Mouse (Mus musculus): ENCODE measurements at regions not wholly inside any gene's neighbourhood (a gene's known extent, or its start where the extent isn't known, plus 50 kb on each side); places are given as distances from the start of the nearest gene placed in this dataset.

GRCm38 (mm10) chr6:107004406-107005120 lies 204.7 kb upstream of the Crbn start:
- Histone ChIP-seq H3K79me2 (ENCODE audit: control insufficient read depth, insufficient read depth, low read length, poor library complexity) (no peaks in the 10 kb centered on the region), H3K9me3 (replicated peaks; ENCODE audit: insufficient read depth, low read length) (no peaks in the 10 kb centered on the region), H3K9ac (ENCODE audit: control insufficient read depth, low read depth, low read length, poor library complexity, severe bottlenecking) (no peak overlapping the region), H3K36me3 (ENCODE audit: control insufficient read depth in 1 of 2, insufficient read depth in 2 of 2, low read length in 2 of 2) (no peaks in the 10 kb centered on the region), H3K27ac (ENCODE audit: control insufficient read depth, low read depth, low read length) (no peak overlapping the region), H3K4me3 (ENCODE audit: control insufficient read depth in 1 of 2, insufficient read depth in 1 of 2, low read depth in 2 of 2, low read length in 2 of 2) (no peak overlapping the region), H3K27me3 (ENCODE audit: control insufficient read depth in 1 of 2, insufficient read depth in 2 of 2, low read length in 2 of 2) (no peaks in the 10 kb centered on the region), H3K4me1 (ENCODE audit: control insufficient read depth in 1 of 2, insufficient read depth in 2 of 2, low read length in 2 of 2) (no peaks in the 10 kb centered on the region)
- no peak for DNase-seq (ENCODE audit: low read depth, low spot score)
- TF ChIP-seq MAZ (IDR thresholded peaks at IDR 0.05; ENCODE audit: low read depth, low read length) (no peak), ZNF384 (IDR thresholded peaks at IDR 0.05; ENCODE audit: low read depth, low read length) (no peak), UBTF (IDR thresholded peaks at IDR 0.05; ENCODE audit: borderline replicate concordance, insufficient read depth, low read depth, low read length) (no peak), SMC3 (IDR thresholded peaks at IDR 0.05; ENCODE audit: low read depth, low read length) (no peak), GABPA (IDR thresholded peaks at IDR 0.05; ENCODE audit: low read depth, low read length) (no peak)

GRCm38 (mm10) chr6:107010785-107011184 lies 210.9 kb upstream of the Crbn start:
- TF ChIP-seq SMC3 (IDR thresholded peaks at IDR 0.05; ENCODE audit: low read depth, low read length) (no peak), USF1 (IDR thresholded peaks at IDR 0.05; ENCODE audit: low read depth, low read length) (no peak), GABPA (IDR thresholded peaks at IDR 0.05; ENCODE audit: low read depth, low read length) (no peak), MXI1 (IDR thresholded peaks at IDR 0.05; ENCODE audit: low read depth, low read length) (no peak), ETS1 (IDR thresholded peaks at IDR 0.05; ENCODE audit: low read depth, low read length) (no peak), MAZ (IDR thresholded peaks at IDR 0.05; ENCODE audit: low read depth, low read length) (no peak), CHD1 (IDR thresholded peaks at IDR 0.05; ENCODE audit: low read depth, low read length) (no peak), GATA1 (IDR thresholded peaks at IDR 0.05; ENCODE audit: low read depth, low read length) (no peak), POLR2A (IDR thresholded peaks at IDR 0.05; ENCODE audit: control insufficient read depth in 1 of 2, insufficient read depth in 1 of 2, low read depth in 1 of 2, low read length in 2 of 2, poor library complexity in 1 of 2) (no peak), MEF2A (IDR thresholded peaks at IDR 0.05; ENCODE audit: extremely low read depth, insufficient replicate concordance, low read depth, low read length, poor library complexity, severe bottlenecking) (no peak), MAX (IDR thresholded peaks at IDR 0.05; ENCODE audit: low read length) (no peak), CTCF (IDR thresholded peaks at IDR 0.05 in 2 of 3, conservative IDR thresholded peaks at IDR 0.05 in 1 of 3; ENCODE audit: control insufficient read depth in 1 of 3, insufficient read depth in 1 of 3, low read depth in 2 of 3, low read length in 3 of 3, poor library complexity in 1 of 3, severe bottlenecking in 1 of 3) (no peak), BHLHE40 (IDR thresholded peaks at IDR 0.05; ENCODE audit: borderline replicate concordance, low read depth, low read length) (no peak), RAD21 (IDR thresholded peaks at IDR 0.05; ENCODE audit: low read depth, low read length) (no peak), NRF1 (IDR thresholded peaks at IDR 0.05; ENCODE audit: insufficient read depth, low read depth, low read length, poor library complexity, severe bottlenecking) (no peak)
- Histone ChIP-seq H3K79me2 (ENCODE audit: control insufficient read depth, insufficient read depth, low read length, poor library complexity) (no peaks in the 10 kb centered on the region), H3K9ac (ENCODE audit: control insufficient read depth, low read depth, low read length, poor library complexity, severe bottlenecking) (no peak overlapping the region), H3K27me3 (ENCODE audit: control insufficient read depth in 1 of 2, insufficient read depth in 2 of 2, low read length in 2 of 2) (no peaks in the 10 kb centered on the region), H3K36me3 (ENCODE audit: control insufficient read depth in 1 of 2, insufficient read depth in 2 of 2, low read length in 2 of 2) (no peaks in the 10 kb centered on the region), H3K4me1 (ENCODE audit: control insufficient read depth in 1 of 2, insufficient read depth in 2 of 2, low read length in 2 of 2) (no peaks in the 10 kb centered on the region), H3K9me3 (replicated peaks; ENCODE audit: insufficient read depth, low read length) (no peaks in the 10 kb centered on the region), H3K4me3 (ENCODE audit: control insufficient read depth in 1 of 2, insufficient read depth in 1 of 2, low read depth in 2 of 2, low read length in 2 of 2) (no peak overlapping the region), H3K27ac (ENCODE audit: control insufficient read depth, low read depth, low read length) (no peak overlapping the region)
- DNase-seq (ENCODE audit: low read depth, low spot score): no peak

All from MEL (cell line).